Mouse (Mus musculus): ENCODE measurements at regions not wholly inside any gene's neighbourhood (a gene's known extent, or its start where the extent isn't known, plus 50 kb on each side); places are given as distances from the start of the nearest gene placed in this dataset.

- no peaks in the 10 kb centered on the region for H3K9me3 ChIP-seq (ENCODE audit: control insufficient read depth, low read length)
- WGBS: 86% methylated on average over 5 of the region's 5 CpGs
- H3K27me3 ChIP-seq (ENCODE audit: control insufficient read depth, insufficient read depth, low read length): no peaks in the 10 kb centered on the region
- DNase-seq (ENCODE audit: low spot score): no peak
- H3K4me1 ChIP-seq (replicated peaks; ENCODE audit: control insufficient read depth, insufficient read depth, low read length): 0 out of 2 replicates have a peak, but pooled peaks cover 2% of the 10 kb centered on the region
- no peak overlapping the region for H3K27ac ChIP-seq
- no peak overlapping the region for H3K4me2 ChIP-seq (replicated peaks)
- H3K36me3 ChIP-seq (replicated peaks; ENCODE audit: control insufficient read depth, insufficient read depth): no peaks in the 10 kb centered on the region
- H3K4me3 ChIP-seq (replicated peaks; ENCODE audit: low read length): no peak overlapping the region
- no peak overlapping the region for H3K9ac ChIP-seq
- ATAC-seq (ENCODE audit: low FRiP score): no peak
These were observed 275.6 kb downstream of the Kctd12 start for GRCm38 (mm10) chr14:102706704-102707336.

- Histone ChIP-seq H3K4me3 (replicated peaks; ENCODE audit: low read length) (no peak overlapping the region), H3K4me1 (replicated peaks; ENCODE audit: control insufficient read depth, insufficient read depth, low read length) (0 out of 2 replicates have a peak, but pooled peaks cover 10% of the 10 kb centered on the region), H3K36me3 (replicated peaks; ENCODE audit: control insufficient read depth, insufficient read depth) (no peaks in the 10 kb centered on the region), H3K9me3 (ENCODE audit: control insufficient read depth, low read length) (no peaks in the 10 kb centered on the region), H3K4me2 (replicated peaks) (no peak overlapping the region), H3K27me3 (ENCODE audit: control insufficient read depth, insufficient read depth, low read length) (no peaks in the 10 kb centered on the region), H3K9ac (no peak overlapping the region), H3K27ac (no peak overlapping the region)
- DNase-seq (ENCODE audit: low spot score): no peak
- WGBS: 86% methylated on average over 2 of the region's 2 CpGs
- ATAC-seq (ENCODE audit: low FRiP score): no peak
These were observed 281.3 kb downstream of the Kctd12 start for GRCm38 (mm10) chr14:102701108-102701507.

GRCm38 (mm10) chr14:102700457-102700856 lies 282.0 kb downstream of the Kctd12 start:
- Histone ChIP-seq H3K36me3 (replicated peaks; ENCODE audit: control insufficient read depth, insufficient read depth) (no peaks in the 10 kb centered on the region), H3K4me2 (replicated peaks) (no peak overlapping the region), H3K27me3 (ENCODE audit: control insufficient read depth, insufficient read depth, low read length) (no peaks in the 10 kb centered on the region), H3K4me1 (replicated peaks; ENCODE audit: control insufficient read depth, insufficient read depth, low read length) (0 out of 2 replicates have a peak, but pooled peaks cover 8% of the 10 kb centered on the region), H3K27ac (no peak overlapping the region), H3K9me3 (ENCODE audit: control insufficient read depth, low read length) (no peaks in the 10 kb centered on the region), H3K4me3 (replicated peaks; ENCODE audit: low read length) (no peak overlapping the region), H3K9ac (no peak overlapping the region)
- no peak for DNase-seq (ENCODE audit: low spot score)
- no peak for ATAC-seq (ENCODE audit: low FRiP score)
- 74% methylated on average over 6 of the region's 6 CpGs for WGBS

GRCm38 (mm10) chr14:102699015-102699414 lies 283.4 kb downstream of the Kctd12 start:
- H3K27ac ChIP-seq: no peak overlapping the region
- H3K4me3 ChIP-seq (replicated peaks; ENCODE audit: low read length): no peak overlapping the region
- no peaks in the 10 kb centered on the region for H3K36me3 ChIP-seq (replicated peaks; ENCODE audit: control insufficient read depth, insufficient read depth)
- ATAC-seq (ENCODE audit: low FRiP score): no peak
- H3K4me1 ChIP-seq (replicated peaks; ENCODE audit: control insufficient read depth, insufficient read depth, low read length): 0 out of 2 replicates have a peak, but pooled peaks cover 7% of the 10 kb centered on the region
- DNase-seq (ENCODE audit: low spot score): no peak
- no peak overlapping the region for H3K9ac ChIP-seq
- no peaks in the 10 kb centered on the region for H3K27me3 ChIP-seq (ENCODE audit: control insufficient read depth, insufficient read depth, low read length)
- WGBS: 82% methylated on average over 3 of the region's 3 CpGs
- no peak overlapping the region for H3K4me2 ChIP-seq (replicated peaks)
- H3K9me3 ChIP-seq (ENCODE audit: control insufficient read depth, low read length): no peaks in the 10 kb centered on the region

- no peaks in the 10 kb centered on the region for H3K9me3 ChIP-seq (ENCODE audit: control insufficient read depth, low read length)
- no peaks in the 10 kb centered on the region for H3K36me3 ChIP-seq (replicated peaks; ENCODE audit: control insufficient read depth, insufficient read depth)
- H3K4me2 ChIP-seq (replicated peaks): no peak overlapping the region
- H3K4me1 ChIP-seq (replicated peaks; ENCODE audit: control insufficient read depth, insufficient read depth, low read length): no peaks in the 10 kb centered on the region
- no peak overlapping the region for H3K4me3 ChIP-seq (replicated peaks; ENCODE audit: low read length)
- H3K27me3 ChIP-seq (ENCODE audit: control insufficient read depth, insufficient read depth, low read length): no peaks in the 10 kb centered on the region
- no peak for DNase-seq (ENCODE audit: low spot score)
- no peak for ATAC-seq (ENCODE audit: low FRiP score)
- H3K9ac ChIP-seq: no peak overlapping the region
- H3K27ac ChIP-seq: no peak overlapping the region
- WGBS: 72% methylated on average over 1 of the region's 1 CpGs
These were observed 295.6 kb downstream of the Kctd12 start for GRCm38 (mm10) chr14:102686791-102687190.

GRCm38 (mm10) chr14:102676582-102676981 lies 305.9 kb downstream of the Kctd12 start:
- DNase-seq (ENCODE audit: low spot score) (no peak), ATAC-seq (ENCODE audit: low FRiP score) (no peak)
- no peak overlapping the region for H3K4me3 ChIP-seq (replicated peaks; ENCODE audit: low read length)
- no peak overlapping the region for H3K4me2 ChIP-seq (replicated peaks)
- H3K27ac ChIP-seq: no peak overlapping the region
- no peaks in the 10 kb centered on the region for H3K27me3 ChIP-seq (ENCODE audit: control insufficient read depth, insufficient read depth, low read length)
- no peaks in the 10 kb centered on the region for H3K36me3 ChIP-seq (replicated peaks; ENCODE audit: control insufficient read depth, insufficient read depth)
- H3K9ac ChIP-seq: no peak overlapping the region
- no peaks in the 10 kb centered on the region for H3K4me1 ChIP-seq (replicated peaks; ENCODE audit: control insufficient read depth, insufficient read depth, low read length)
- WGBS: 44% methylated on average over 5 of the region's 5 CpGs
- H3K9me3 ChIP-seq (ENCODE audit: control insufficient read depth, low read length): no peaks in the 10 kb centered on the region

GRCm38 (mm10) chr14:102674635-102675034 lies 307.8 kb downstream of the Kctd12 start:
- H3K27me3 ChIP-seq (ENCODE audit: control insufficient read depth, insufficient read depth, low read length): no peaks in the 10 kb centered on the region
- H3K4me2 ChIP-seq (replicated peaks): no peak overlapping the region
- no peaks in the 10 kb centered on the region for H3K9me3 ChIP-seq (ENCODE audit: control insufficient read depth, low read length)
- no peak for ATAC-seq (ENCODE audit: low FRiP score)
- DNase-seq (ENCODE audit: low spot score): no peak
- no peaks in the 10 kb centered on the region for H3K36me3 ChIP-seq (replicated peaks; ENCODE audit: control insufficient read depth, insufficient read depth)
- WGBS: 90% methylated on average over 5 of the region's 5 CpGs
- no peak overlapping the region for H3K9ac ChIP-seq
- no peaks in the 10 kb centered on the region for H3K4me1 ChIP-seq (replicated peaks; ENCODE audit: control insufficient read depth, insufficient read depth, low read length)
- no peak overlapping the region for H3K27ac ChIP-seq
- H3K4me3 ChIP-seq (replicated peaks; ENCODE audit: low read length): no peak overlapping the region

- Histone ChIP-seq H3K27ac (0 out of 2 replicates have a peak overlapping the region, but pooled peaks have one; percentile 26), H3K36me3 (replicated peaks; ENCODE audit: control insufficient read depth, insufficient read depth) (no peaks in the 10 kb centered on the region), H3K27me3 (ENCODE audit: control insufficient read depth, insufficient read depth, low read length) (no peaks in the 10 kb centered on the region), H3K4me2 (replicated peaks) (no peak overlapping the region), H3K9ac (no peak overlapping the region), H3K9me3 (ENCODE audit: control insufficient read depth, low read length) (no peaks in the 10 kb centered on the region), H3K4me1 (replicated peaks; ENCODE audit: control insufficient read depth, insufficient read depth, low read length) (no peaks in the 10 kb centered on the region), H3K4me3 (replicated peaks; ENCODE audit: low read length) (no peak overlapping the region)
- peak; percentile 48; the same call in 1 of the 2 replicates for ATAC-seq (ENCODE audit: low FRiP score)
- DNase-seq (ENCODE audit: low spot score): no peak
- 35% methylated on average over 5 of the region's 5 CpGs for WGBS
These were observed 308.7 kb downstream of the Kctd12 start for GRCm38 (mm10) chr14:102673724-102674123.

- H3K27me3 ChIP-seq (ENCODE audit: control insufficient read depth, insufficient read depth, low read length): no peaks in the 10 kb centered on the region
- ATAC-seq (ENCODE audit: low FRiP score): no peak
- H3K4me2 ChIP-seq (replicated peaks): no peak overlapping the region
- no peaks in the 10 kb centered on the region for H3K4me1 ChIP-seq (replicated peaks; ENCODE audit: control insufficient read depth, insufficient read depth, low read length)
- no peak overlapping the region for H3K9ac ChIP-seq
- no peak for DNase-seq (ENCODE audit: low spot score)
- H3K36me3 ChIP-seq (replicated peaks; ENCODE audit: control insufficient read depth, insufficient read depth): no peaks in the 10 kb centered on the region
- 64% methylated on average over 2 of the region's 2 CpGs for WGBS
- H3K4me3 ChIP-seq (replicated peaks; ENCODE audit: low read length): no peak overlapping the region
- no peaks in the 10 kb centered on the region for H3K9me3 ChIP-seq (ENCODE audit: control insufficient read depth, low read length)
- no peak overlapping the region for H3K27ac ChIP-seq
These were observed 319.2 kb downstream of the Kctd12 start for GRCm38 (mm10) chr14:102663240-102663639.

GRCm38 (mm10) chr14:102660351-102660750 lies 322.1 kb downstream of the Kctd12 start:
- no peak overlapping the region for H3K9ac ChIP-seq
- 86% methylated on average over 11 of the region's 11 CpGs for WGBS
- no peaks in the 10 kb centered on the region for H3K36me3 ChIP-seq (replicated peaks; ENCODE audit: control insufficient read depth, insufficient read depth)
- H3K27me3 ChIP-seq (ENCODE audit: control insufficient read depth, insufficient read depth, low read length): no peaks in the 10 kb centered on the region
- no peaks in the 10 kb centered on the region for H3K4me1 ChIP-seq (replicated peaks; ENCODE audit: control insufficient read depth, insufficient read depth, low read length)
- no peaks in the 10 kb centered on the region for H3K9me3 ChIP-seq (ENCODE audit: control insufficient read depth, low read length)
- no peak overlapping the region for H3K4me3 ChIP-seq (replicated peaks; ENCODE audit: low read length)
- no peak overlapping the region for H3K27ac ChIP-seq
- no peak overlapping the region for H3K4me2 ChIP-seq (replicated peaks)
- no peak for DNase-seq (ENCODE audit: low spot score)
- ATAC-seq (ENCODE audit: low FRiP score): no peak

Measured in hindbrain, embryonic 14.5 days (tissue).